ENCODE assay signal across 23 mouse cellular contexts in genomic region chr1:143006045-143006444, GRCm38 (mm10).
DNase-seq lines count a peak whose midpoint lies in the region; ATAC-seq lines count a peak whose summit lies in the region.
"Had no signal": no experiment of that assay in that cellular context is flagged by ENCODE, and none has a peak within 500 bp of the region (broad histone marks: within the 10 kb centered on the region; RNA-seq: fewer than 3 reads in every experiment).

No protein-coding gene starts in this region.

- H3K27ac ChIP-seq in forebrain, embryonic 13.5 days = no peak overlapping the region
- no peak overlapping the region for H3K27ac ChIP-seq in forebrain, embryonic 12.5 days
- no peak overlapping the region for H3K27ac ChIP-seq in forebrain, embryonic 16.5 days (ENCODE audit: low read length)
- H3K27ac ChIP-seq in forebrain, embryonic 10.5 days = no peak overlapping the region
- H3K27ac ChIP-seq: embryonic facial prominence, embryonic 13.5 days; embryonic facial prominence, embryonic 15.5 days; gastrocnemius, adult 2 months had no signal

- DNase-seq in forebrain, embryonic 10.5 days (ENCODE audit: extremely low spot score, low spot score) = no peak
- DNase-seq in Muller cell, postnatal 12 days (ENCODE audit: inconsistent ontology term) = peak; percentile 34
- no peak for DNase-seq in left cerebral cortex, postnatal 4 days
- DNase-seq: adrenal gland, adult 2 months; adrenal gland, postnatal 10 days; adrenal gland, postnatal 25 days; B cell, adult 2 months; cerebellum, adult 11-12 months; cerebellum, adult 8-10 months; cerebellum, adult 9-11 months; cerebellum, postnatal 14 days; cerebellum, postnatal 36 days; embryo, embryonic 11 days; gastrocnemius, adult 2 months had no signal

- no peak overlapping the region for H3K9ac ChIP-seq in forebrain, embryonic 13.5 days
- no peak overlapping the region for H3K9ac ChIP-seq in forebrain, embryonic 12.5 days
- no peak overlapping the region for H3K9ac ChIP-seq in forebrain, embryonic 16.5 days (replicated peaks; ENCODE audit: low read depth, low read length)
- H3K9ac ChIP-seq: embryonic facial prominence, embryonic 13.5 days; embryonic facial prominence, embryonic 15.5 days had no signal

- 82% methylated on average over 3 of the region's 3 CpGs for WGBS in forebrain, embryonic 13.5 days
- WGBS in forebrain, embryonic 12.5 days = 84% methylated on average over 3 of the region's 3 CpGs
- 59% methylated on average over 3 of the region's 3 CpGs for WGBS in forebrain, embryonic 16.5 days
- WGBS in forebrain, embryonic 10.5 days = 90% methylated on average over 3 of the region's 3 CpGs

- H3K4me2 ChIP-seq in forebrain, embryonic 13.5 days = no peak overlapping the region
- H3K4me2 ChIP-seq in forebrain, embryonic 12.5 days = no peak overlapping the region
- no peak overlapping the region for H3K4me2 ChIP-seq in forebrain, embryonic 16.5 days (ENCODE audit: low read length)
- H3K4me2 ChIP-seq: embryonic facial prominence, embryonic 13.5 days; embryonic facial prominence, embryonic 15.5 days had no signal

- no peaks in the 10 kb centered on the region for H3K27me3 ChIP-seq in forebrain, embryonic 13.5 days
- no peaks in the 10 kb centered on the region for H3K27me3 ChIP-seq in forebrain, embryonic 12.5 days
- H3K27me3 ChIP-seq in forebrain, embryonic 16.5 days (replicated peaks; ENCODE audit: control insufficient read depth, insufficient read depth, low read length) = no peaks in the 10 kb centered on the region
- no peaks in the 10 kb centered on the region for H3K27me3 ChIP-seq in forebrain, embryonic 10.5 days (ENCODE audit: poor library complexity, severe bottlenecking)
- H3K27me3 ChIP-seq: CH12.LX; embryonic facial prominence, embryonic 13.5 days; embryonic facial prominence, embryonic 15.5 days had no signal

- peak; percentile 70; the same call in 1 of the 2 replicates for ATAC-seq in forebrain, embryonic 13.5 days
- no peak for ATAC-seq in forebrain, embryonic 12.5 days (ENCODE audit: low FRiP score)
- peak; percentile 73 for ATAC-seq in forebrain, embryonic 16.5 days
- ATAC-seq: CD4-positive, CD25-positive, alpha-beta regulatory T cell, adult 4 months had no signal

- no peaks in the 10 kb centered on the region for H3K4me1 ChIP-seq in forebrain, embryonic 13.5 days
- no peaks in the 10 kb centered on the region for H3K4me1 ChIP-seq in forebrain, embryonic 12.5 days
- no peaks in the 10 kb centered on the region for H3K4me1 ChIP-seq in forebrain, embryonic 16.5 days (replicated peaks; ENCODE audit: control insufficient read depth, insufficient read depth, low read length)
- no peaks in the 10 kb centered on the region for H3K4me1 ChIP-seq in forebrain, embryonic 10.5 days
- H3K4me1 ChIP-seq: embryonic facial prominence, embryonic 13.5 days; embryonic facial prominence, embryonic 15.5 days had no signal

- intact Hi-C loops in left cerebral cortex, postnatal 4 days (cut with DNase I) = no loop called here

- H3K4me3 ChIP-seq in forebrain, embryonic 13.5 days = no peak overlapping the region
- no peak overlapping the region for H3K4me3 ChIP-seq in forebrain, embryonic 12.5 days (replicated peaks)
- H3K4me3 ChIP-seq in forebrain, embryonic 16.5 days (replicated peaks; ENCODE audit: low read length) = no peak overlapping the region
- no peak overlapping the region for H3K4me3 ChIP-seq in forebrain, embryonic 10.5 days
- H3K4me3 ChIP-seq: embryonic facial prominence, embryonic 13.5 days; embryonic facial prominence, embryonic 15.5 days; erythroblast, embryonic 14.5 days; gastrocnemius, adult 2 months had no signal

- H3K36me3 ChIP-seq in forebrain, embryonic 13.5 days (ENCODE audit: poor library complexity, severe bottlenecking) = no peaks in the 10 kb centered on the region
- no peaks in the 10 kb centered on the region for H3K36me3 ChIP-seq in forebrain, embryonic 12.5 days (replicated peaks)
- no peaks in the 10 kb centered on the region for H3K36me3 ChIP-seq in forebrain, embryonic 16.5 days (ENCODE audit: control insufficient read depth, insufficient read depth)
- no peaks in the 10 kb centered on the region for H3K36me3 ChIP-seq in forebrain, embryonic 10.5 days (replicated peaks)
- H3K36me3 ChIP-seq: embryonic facial prominence, embryonic 13.5 days; embryonic facial prominence, embryonic 15.5 days; G1E had no signal

- no peaks in the 10 kb centered on the region for H3K9me3 ChIP-seq in forebrain, embryonic 13.5 days (replicated peaks)
- no peaks in the 10 kb centered on the region for H3K9me3 ChIP-seq in forebrain, embryonic 12.5 days
- no peaks in the 10 kb centered on the region for H3K9me3 ChIP-seq in forebrain, embryonic 16.5 days (ENCODE audit: control insufficient read depth, low read length)
- no peaks in the 10 kb centered on the region for H3K9me3 ChIP-seq in forebrain, embryonic 10.5 days
- H3K9me3 ChIP-seq: embryonic facial prominence, embryonic 13.5 days; embryonic facial prominence, embryonic 15.5 days; G1E had no signal
